Mouse (Mus musculus) cortical plate, adult 2 months (tissue): ENCODE measurements at regions not wholly inside any gene's neighbourhood (a gene's known extent, or its start where the extent isn't known, plus 50 kb on each side); places are given as distances from the start of the nearest gene placed in this dataset.

Experiments used
- H3K27ac ChIP-seq: fragments of 200-500 bp; 2 replicates; pipeline ENCODE4 v1.5.1; 2012; ENCODE audit warnings: low read length, control low read depth, inconsistent platforms; ENCODE audit not compliant: insufficient read depth
- H3K4me1 ChIP-seq: fragments of 200-500 bp; 2 replicates; pipeline ENCODE4 v1.6.1; 2011; ENCODE audit warnings: low read length; ENCODE audit not compliant: control insufficient read depth, insufficient read depth
- H3K4me3 ChIP-seq: fragments of 200-500 bp; 2 replicates; pipeline ENCODE4 v1.5.1; 2011; ENCODE audit warnings: mild to moderate bottlenecking, low read length, control low read depth; ENCODE audit not compliant: insufficient read depth
- CTCF ChIP-seq: fragments of 200-500 bp; IDR thresholded peaks from 2 replicates; pipeline ENCODE4 v1.5.1; 2011; ENCODE audit warnings: mild to moderate bottlenecking, control low read depth, low read length; ENCODE audit not compliant: insufficient read depth; ENCODE audit errors: extremely low read depth
- POLR2A ChIP-seq: fragments of 200-500 bp; IDR thresholded peaks from 2 replicates; pipeline ENCODE4 v1.6.1; 2011; ENCODE audit warnings: mild to moderate bottlenecking, low read length, control low read depth; ENCODE audit not compliant: insufficient read depth; ENCODE audit errors: extremely low read depth

DNA sequence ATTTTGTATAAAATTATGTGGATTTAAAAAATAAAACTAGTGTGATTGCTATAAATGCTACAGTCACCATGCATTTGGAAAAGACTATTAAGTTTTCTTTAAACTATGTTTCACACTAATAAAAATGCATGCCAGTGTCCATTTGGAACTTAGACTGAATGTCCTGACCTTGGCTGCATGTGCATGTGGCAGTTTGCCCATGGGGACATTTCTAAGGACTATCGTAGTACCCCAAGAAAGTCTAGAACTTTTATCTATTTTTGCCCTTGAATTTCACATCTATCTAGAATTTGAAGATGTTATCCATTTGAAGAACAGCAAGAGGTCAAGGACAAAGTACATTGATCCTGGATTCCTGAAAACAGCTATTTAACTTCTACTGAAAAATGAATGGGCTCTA is 745.9 kb downstream of the Tmem182 start:
- TF ChIP-seq POLR2A: no peak
- TF ChIP-seq CTCF: no peak
- Histone ChIP-seq H3K4me1 (no peaks in the 10 kb centered on the region), H3K4me3 (no peak overlapping the region), H3K27ac (no peak overlapping the region)

- H3K4me3 ChIP-seq: no peak overlapping the region
- no peak for TF ChIP-seq POLR2A
- no peak for TF ChIP-seq CTCF
- no peaks in the 10 kb centered on the region for H3K4me1 ChIP-seq
- no peak overlapping the region for H3K27ac ChIP-seq
Observed at GRCm38 (mm10) chr1:41555607-41556006, 750.2 kb downstream of the Tmem182 start.

DNA sequence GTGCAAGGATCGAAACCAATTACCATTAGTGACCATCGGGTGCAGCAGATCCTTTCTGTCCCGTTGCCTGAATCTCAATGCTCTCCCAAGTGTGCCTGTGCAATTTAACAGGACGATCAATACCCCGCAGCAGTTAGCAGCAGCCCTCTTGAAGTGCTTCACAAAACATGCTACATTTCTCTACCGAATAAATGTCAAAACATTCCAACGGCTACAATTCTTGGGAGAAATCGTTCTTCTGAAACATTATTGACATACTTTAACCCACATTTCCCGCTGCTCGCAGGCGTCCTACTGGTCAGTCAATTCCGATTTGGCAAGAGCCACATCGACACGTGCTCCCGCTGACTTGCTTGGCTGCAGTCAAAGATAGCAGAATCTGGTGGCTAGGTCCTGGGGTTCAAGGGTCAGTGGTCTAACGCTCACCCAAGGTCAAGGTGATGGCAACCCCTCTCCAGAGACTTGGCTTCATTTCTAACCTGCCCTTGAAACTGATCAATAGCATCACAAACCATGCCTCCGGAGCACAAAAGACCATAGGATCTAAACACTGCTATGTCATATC is 753.8 kb downstream of the Tmem182 start:
- Histone ChIP-seq H3K4me1 (no peaks in the 10 kb centered on the region), H3K27ac (no peak overlapping the region), H3K4me3 (no peak overlapping the region)
- TF ChIP-seq POLR2A: no peak
- no peak for TF ChIP-seq CTCF

DNA sequence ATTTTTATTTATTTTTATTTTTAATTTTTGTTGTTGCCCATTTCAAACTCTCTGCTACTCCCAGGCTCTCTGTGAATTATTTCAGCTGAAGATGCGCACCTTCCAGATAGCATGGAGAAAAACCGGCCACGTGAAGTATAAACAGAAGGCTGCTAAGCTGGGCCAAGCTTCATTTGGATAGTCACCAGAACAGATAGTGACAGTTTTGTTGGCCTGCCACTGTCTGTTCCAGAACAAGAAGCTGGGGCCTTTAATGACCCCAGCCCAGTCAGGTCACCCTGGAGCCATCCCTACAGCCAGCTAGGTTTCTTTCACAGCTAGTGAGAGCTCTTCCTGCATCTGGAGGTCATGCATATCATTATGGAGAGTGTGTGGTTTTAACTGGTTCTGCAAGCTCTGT is 754.6 kb downstream of the Tmem182 start:
- H3K4me1 ChIP-seq: no peaks in the 10 kb centered on the region
- H3K27ac ChIP-seq: no peak overlapping the region
- no peak overlapping the region for H3K4me3 ChIP-seq
- no peak for TF ChIP-seq POLR2A
- no peak for TF ChIP-seq CTCF

GRCm38 (mm10) chr1:41603471-41603870 is 798.1 kb downstream of the Tmem182 start:
- TF ChIP-seq POLR2A (no peak), CTCF (no peak)

GRCm38 (mm10) chr1:41604996-41605747 is 799.8 kb downstream of the Tmem182 start:
- Histone ChIP-seq H3K4me3 (no peak overlapping the region), H3K27ac (no peak overlapping the region), H3K4me1 (no peaks in the 10 kb centered on the region)
- TF ChIP-seq POLR2A: no peak
- TF ChIP-seq CTCF: no peak

More at GRCm38 (mm10) chr1:41603471-41603870, 798.1 kb downstream of the Tmem182 start:
- Histone ChIP-seq H3K4me1 (no peaks in the 10 kb centered on the region), H3K4me3 (no peak overlapping the region), H3K27ac (no peak overlapping the region)

- Histone ChIP-seq H3K4me3 (no peak overlapping the region), H3K27ac (no peak overlapping the region), H3K4me1 (no peaks in the 10 kb centered on the region)
- TF ChIP-seq POLR2A: no peak
- no peak for TF ChIP-seq CTCF
Observed at GRCm38 (mm10) chr1:41605748-41606131, 800.3 kb downstream of the Tmem182 start.

DNA sequence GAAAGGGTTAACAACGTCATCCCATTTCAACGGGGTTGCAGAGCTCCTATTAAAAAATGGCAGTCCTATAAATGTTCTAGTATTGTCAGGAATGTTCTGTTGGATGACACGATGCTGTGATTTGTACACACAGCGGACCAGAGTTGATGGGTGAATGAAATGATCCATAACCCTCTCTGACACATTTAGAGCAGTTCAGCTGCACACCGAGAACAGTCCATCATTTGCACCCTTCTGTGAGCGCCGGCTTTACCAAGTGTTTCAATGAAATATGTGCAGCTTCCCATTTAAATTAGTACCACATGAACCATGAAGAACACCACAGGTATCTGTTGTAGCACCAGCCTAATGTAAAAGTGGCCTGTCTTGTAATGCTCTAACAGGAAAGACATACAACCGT is 805.4 kb downstream of the Tmem182 start:
- TF ChIP-seq CTCF: no peak
- TF ChIP-seq POLR2A: no peak
- Histone ChIP-seq H3K27ac (no peak overlapping the region), H3K4me3 (no peak overlapping the region), H3K4me1 (no peaks in the 10 kb centered on the region)

DNA sequence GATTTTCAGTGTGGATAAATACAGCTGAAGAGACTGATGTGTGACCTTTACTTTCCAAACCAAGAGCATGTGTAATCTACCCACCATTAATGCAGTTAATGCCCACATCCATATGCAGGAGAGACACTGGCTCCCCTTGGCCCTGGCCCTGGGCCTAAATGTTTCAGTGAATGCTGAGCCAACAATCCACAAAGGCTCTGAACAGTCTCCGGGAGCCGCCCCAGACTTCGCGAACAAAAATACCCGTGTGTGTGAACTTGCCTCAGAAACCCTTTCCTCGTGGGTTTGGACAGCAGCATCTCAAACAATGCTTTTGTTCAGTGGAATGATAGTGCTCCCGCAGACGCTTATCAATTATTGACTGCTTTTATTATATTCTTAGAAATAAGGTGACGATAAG is 846.4 kb downstream of the Tmem182 start:
- no peak overlapping the region for H3K4me3 ChIP-seq
- no peak for TF ChIP-seq POLR2A
- no peak for TF ChIP-seq CTCF
- H3K4me1 ChIP-seq: no peaks in the 10 kb centered on the region
- H3K27ac ChIP-seq: no peak overlapping the region

DNA sequence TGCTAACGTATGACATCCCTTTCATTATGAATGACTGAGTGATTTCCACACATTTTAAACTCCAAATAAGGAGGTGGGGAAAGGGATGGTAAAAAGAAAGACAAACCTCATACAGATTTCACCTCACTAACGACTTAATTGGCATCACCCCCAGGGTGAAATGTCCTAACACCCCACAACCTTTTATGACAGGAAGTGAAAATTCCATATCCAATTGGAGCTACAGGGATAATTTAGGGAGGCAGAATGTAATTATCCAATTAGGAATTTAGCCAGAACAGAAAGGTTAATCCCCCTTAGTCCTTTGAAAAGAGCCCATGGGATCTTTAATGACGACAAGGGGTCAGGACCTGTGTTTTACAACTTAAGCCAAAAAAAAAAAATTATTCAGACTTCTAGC is 846.8 kb downstream of the Tmem182 start:
- Histone ChIP-seq H3K27ac (no peak overlapping the region), H3K4me1 (no peaks in the 10 kb centered on the region), H3K4me3 (no peak overlapping the region)
- no peak for TF ChIP-seq CTCF
- no peak for TF ChIP-seq POLR2A
